Mouse (Mus musculus) heart, embryonic 14.5 days (tissue): ENCODE data around the gene Oscp1. TPM values are rescaled to one million over a fixed set of nuclear protein-coding genes. Genes with fewer than 3 reads are reported as not detected.

Experiments used
- ATAC-seq: fragments of 200-750 bp; cut with Nextera tagmentation; 2 replicates; pipeline ENCODE4 v1.8.0; 2017; ENCODE audit warnings: low read depth, moderate TSS enrichment; ENCODE audit not compliant: insufficient number of reproducible peaks, insufficient read depth, low FRiP score
- H3K27ac ChIP-seq, 2 experiments: fragments of 200-500 bp in 1 of 2; fragments of 300-500 bp in 1 of 2; sonication (generic) in 1 of 2; replicated peaks in 1 of 2; 2 replicates each; pipeline ENCODE4 v1.5.1; 2012 to 2014; ENCODE audit warnings: low read depth in 2 of 2, low read length in 2 of 2, control low read depth in 1 of 2, mild to moderate bottlenecking in 1 of 2, mixed read lengths in 1 of 2; ENCODE audit not compliant: control insufficient read depth in 1 of 2, insufficient read depth in 1 of 2
- H3K27me3 ChIP-seq: fragments of 300-500 bp; sonication (generic); 2 replicates; pipeline ENCODE4 v1.6.1; 2014; ENCODE audit warnings: mild to moderate bottlenecking, low read length, control low read depth; ENCODE audit not compliant: control insufficient read depth, insufficient read depth
- H3K36me3 ChIP-seq: fragments of 300-500 bp; sonication (generic); 2 replicates; pipeline ENCODE4 v1.6.1; 2014; ENCODE audit warnings: mild to moderate bottlenecking, control low read depth, low read length, mixed read lengths; ENCODE audit not compliant: control insufficient read depth, insufficient read depth
- H3K4me1 ChIP-seq, 2 experiments: fragments of 200-500 bp in 1 of 2; fragments of 300-500 bp in 1 of 2; sonication (generic) in 1 of 2; 2 replicates each; pipeline ENCODE4 v1.6.1; 2012 to 2014; ENCODE audit warnings: low read length in 2 of 2, control low read depth in 1 of 2, mixed read lengths in 1 of 2; ENCODE audit not compliant: control insufficient read depth in 2 of 2, insufficient read depth in 2 of 2
- H3K4me2 ChIP-seq: fragments of 300-500 bp; sonication (generic); 2 replicates; pipeline ENCODE4 v1.6.1; 2014; ENCODE audit warnings: mild to moderate bottlenecking, low read length
- H3K4me3 ChIP-seq, 2 experiments: fragments of 200-500 bp in 1 of 2; fragments of 300-500 bp in 1 of 2; sonication (generic) in 1 of 2; 2 replicates each; pipeline ENCODE4 v1.5.1; 2012 to 2014; ENCODE audit warnings: low read length in 2 of 2, mild to moderate bottlenecking in 2 of 2, control low read depth in 1 of 2, low read depth in 1 of 2, moderate library complexity in 1 of 2; ENCODE audit not compliant: control insufficient read depth in 1 of 2, insufficient read depth in 1 of 2
- H3K9ac ChIP-seq: fragments of 300-500 bp; sonication (generic); 2 replicates; pipeline ENCODE4 v1.6.1; 2014; ENCODE audit warnings: mild to moderate bottlenecking, low read length
- H3K9me3 ChIP-seq: fragments of 300-500 bp; sonication (generic); 2 replicates; pipeline ENCODE4 v1.6.1; 2016; ENCODE audit warnings: low read length, control low read depth; ENCODE audit not compliant: control insufficient read depth
- WGBS: fragments of 180-500 bp; shearing (Covaris S2); extraction: QIAGEN DNeasy Blood & Tissue Kit; methylation state at CpG from one replicate; pipeline ENCODE4 v1.1.7; 2014; 5-methylcytosine and 5-hydroxymethylcytosine counted together
- polyA plus RNA-seq: library from polyadenylated mRNA; unstranded; fragments of >200 nt; fragmentation: Nextera tagmentation; extraction: Ambion mirVana; gene quantifications from 2 replicates; pipeline ENCODE4 v1.2.1, GENCODE M21; 2014

The Oscp1 gene
- polyA plus RNA-seq, 1 experiment from 2014 or later, result 6.4 TPM

DNA sequence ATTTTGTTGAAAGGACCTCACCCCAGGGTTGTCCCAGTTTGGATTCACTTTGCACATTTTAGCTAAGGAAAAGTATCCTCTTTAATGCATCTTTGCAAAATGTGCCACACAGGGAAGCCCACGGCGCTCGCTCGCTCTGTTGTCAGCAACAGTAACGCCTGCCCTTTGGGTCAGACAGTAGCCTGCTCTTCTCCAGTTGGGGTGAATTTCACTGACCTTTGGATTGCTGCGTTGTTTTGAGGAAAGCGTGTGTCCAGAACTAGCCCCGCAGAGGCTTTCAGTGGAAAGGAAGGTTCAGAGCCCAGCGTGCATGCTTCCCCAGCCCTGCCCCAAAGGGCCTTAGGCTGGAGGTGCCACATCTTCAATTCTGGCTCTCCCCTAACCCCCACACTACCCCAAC, 57.0 kb downstream of the Oscp1 start:
- ATAC-seq, result no peak
- H3K9ac ChIP-seq, result no peak overlapping the region
- H3K4me2 ChIP-seq, result no peak overlapping the region
- H3K9me3 ChIP-seq, result no peaks in the 10 kb centered on the region
- H3K36me3 ChIP-seq, result peaks cover 16% of the 10 kb centered on the region; the same call in 1 of the 2 replicates
- H3K27me3 ChIP-seq, result no peaks in the 10 kb centered on the region
- H3K4me3 ChIP-seq, result no peak overlapping the region
- H3K4me1 ChIP-seq, result peaks cover 12 to 28% of the 10 kb centered on the region in 2 experiments
- no peak overlapping the region for H3K27ac ChIP-seq
- WGBS, result 92% methylated on average over 9 of the region's 9 CpGs

DNA sequence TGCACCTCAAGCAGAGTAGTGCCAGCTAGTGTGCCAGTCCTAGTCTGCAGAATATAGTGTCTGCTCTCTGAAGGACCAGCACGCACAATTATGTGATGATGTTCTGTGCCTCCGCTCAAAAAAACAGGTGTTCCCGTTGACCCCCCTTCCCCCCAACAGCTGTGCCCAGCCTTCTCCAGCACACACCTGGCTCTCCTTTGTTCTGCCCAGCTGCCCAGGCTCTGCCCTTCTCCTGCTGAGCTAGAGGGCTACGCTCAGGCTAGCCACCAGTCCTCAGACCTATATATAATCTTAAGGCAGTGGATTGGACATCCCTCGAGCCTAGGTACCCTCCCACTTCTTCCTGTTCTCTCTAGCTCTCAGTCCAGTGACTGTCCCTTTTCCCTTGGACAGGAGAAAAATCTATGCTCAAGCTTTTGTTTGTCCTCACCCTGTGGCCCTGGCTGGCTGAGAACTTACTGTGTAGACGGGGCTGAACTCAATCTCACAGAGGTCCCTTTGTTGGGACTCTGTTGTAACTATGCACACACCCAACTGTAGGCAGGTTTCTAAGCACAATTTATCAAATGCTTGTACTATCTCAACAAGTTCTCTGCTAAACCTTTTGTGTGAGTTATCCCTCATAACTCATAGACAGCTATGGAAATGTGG, 57.6 kb downstream of the Oscp1 start:
- 64% methylated on average over 6 of the region's 6 CpGs for WGBS
- Histone ChIP-seq H3K9me3 (no peaks in the 10 kb centered on the region), H3K27me3 (no peaks in the 10 kb centered on the region), H3K4me3 (no peak overlapping the region), H3K36me3 (peaks cover 16% of the 10 kb centered on the region; the same call in 1 of the 2 replicates), H3K9ac (no peak overlapping the region), H3K27ac (no peak overlapping the region), H3K4me2 (no peak overlapping the region), H3K4me1 (peaks cover 6 to 22% of the 10 kb centered on the region in 2 experiments)
- 0 out of 2 replicates have a peak, but pooled peaks have one; percentile 8 for ATAC-seq

DNA sequence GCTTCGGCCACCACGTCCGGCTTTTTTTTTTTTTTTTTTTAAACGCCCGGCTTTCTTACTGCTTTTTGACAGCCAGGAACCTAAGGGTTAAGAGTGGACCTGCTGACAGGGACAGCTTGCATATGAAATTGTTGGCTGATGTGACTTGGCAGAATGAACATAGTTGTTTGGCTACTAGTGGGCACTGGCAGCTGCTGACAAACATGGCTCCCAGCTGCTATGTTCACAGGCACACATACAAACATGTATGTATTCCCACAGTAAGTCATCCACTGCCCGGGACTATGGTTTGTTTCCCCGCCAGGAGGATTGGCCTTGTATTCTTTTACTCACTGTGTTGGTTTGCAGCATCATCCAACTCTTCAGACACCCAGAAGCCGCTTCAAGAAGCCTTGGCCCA, 58.8 kb downstream of the Oscp1 start:
- 84% methylated on average over 8 of the region's 8 CpGs for WGBS
- Histone ChIP-seq H3K27ac (no peak overlapping the region), H3K27me3 (no peaks in the 10 kb centered on the region), H3K36me3 (peaks cover 20% of the 10 kb centered on the region; the same call in 1 of the 2 replicates), H3K9ac (no peak overlapping the region), H3K4me1 (peaks cover 0 to 11% of the 10 kb centered on the region in 2 experiments; a peak in 3 of 4 replicates), H3K4me2 (no peak overlapping the region), H3K9me3 (peaks cover 7% of the 10 kb centered on the region; the same call in 1 of the 2 replicates), H3K4me3 (no peak overlapping the region)
- ATAC-seq, result no peak

DNA sequence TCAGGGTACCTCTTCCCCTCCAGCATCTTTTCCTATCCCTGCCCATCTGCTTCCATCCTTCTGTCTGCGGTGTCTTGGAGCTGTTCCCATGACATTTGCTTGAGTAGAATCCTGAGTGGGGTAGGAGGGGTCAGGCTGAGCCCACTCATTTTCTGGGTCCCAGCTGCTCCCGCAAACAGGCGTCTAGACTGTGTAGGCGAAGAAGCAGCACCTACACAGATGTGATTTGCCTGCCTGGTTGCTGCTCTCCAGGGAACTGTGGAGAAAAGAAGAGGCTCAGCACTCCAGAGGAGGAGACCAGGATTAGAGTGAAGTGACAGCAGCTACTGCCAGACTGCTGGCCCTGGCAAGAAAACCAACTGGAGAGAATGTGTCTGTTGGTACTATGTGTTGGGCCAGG, 60.3 kb downstream of the Oscp1 start:
- 87% methylated on average over 4 of the region's 4 CpGs for WGBS
- H3K9ac ChIP-seq, result no peak overlapping the region
- no peak overlapping the region for H3K4me2 ChIP-seq
- ATAC-seq, result no peak
- no peak overlapping the region for H3K4me3 ChIP-seq
- peaks cover 7% of the 10 kb centered on the region; the same call in 1 of the 2 replicates for H3K9me3 ChIP-seq
- peaks cover 20% of the 10 kb centered on the region for H3K36me3 ChIP-seq
- H3K27me3 ChIP-seq, result no peaks in the 10 kb centered on the region
- no peak overlapping the region for H3K27ac ChIP-seq
- H3K4me1 ChIP-seq, result peaks cover 4 to 15% of the 10 kb centered on the region in 2 experiments; a peak in 3 of 4 replicates

DNA sequence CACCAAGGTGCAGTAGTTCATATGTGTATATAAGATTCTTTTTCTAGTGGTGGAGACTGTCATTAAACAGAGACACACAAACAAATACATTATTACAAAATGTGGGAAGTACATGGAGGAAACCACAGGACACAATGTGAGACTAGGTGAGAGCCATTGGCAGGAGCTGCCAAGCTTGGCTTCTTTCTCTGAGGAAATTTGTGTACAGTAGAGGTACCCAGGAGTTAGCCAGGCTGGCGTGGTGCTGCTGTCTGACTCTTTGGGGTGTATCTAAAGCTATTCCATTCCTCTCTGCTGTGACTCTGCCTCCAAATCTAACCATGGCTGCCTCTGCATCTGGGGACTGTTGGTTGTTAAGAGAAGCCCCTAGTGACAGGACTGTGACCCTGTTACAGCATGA, 60.7 kb downstream of the Oscp1 start:
- no peaks in the 10 kb centered on the region for H3K27me3 ChIP-seq
- no peak for ATAC-seq
- H3K27ac ChIP-seq, result no peak overlapping the region
- WGBS, result 88% methylated on average over 1 of the region's 1 CpGs
- H3K9ac ChIP-seq, result no peak overlapping the region
- H3K36me3 ChIP-seq, result peaks cover 24% of the 10 kb centered on the region
- H3K9me3 ChIP-seq, result peaks cover 7% of the 10 kb centered on the region; the same call in 1 of the 2 replicates
- no peak overlapping the region for H3K4me2 ChIP-seq
- H3K4me3 ChIP-seq, result no peak overlapping the region
- peaks cover 4 to 12% of the 10 kb centered on the region in 2 experiments; a peak in 3 of 4 replicates for H3K4me1 ChIP-seq

DNA sequence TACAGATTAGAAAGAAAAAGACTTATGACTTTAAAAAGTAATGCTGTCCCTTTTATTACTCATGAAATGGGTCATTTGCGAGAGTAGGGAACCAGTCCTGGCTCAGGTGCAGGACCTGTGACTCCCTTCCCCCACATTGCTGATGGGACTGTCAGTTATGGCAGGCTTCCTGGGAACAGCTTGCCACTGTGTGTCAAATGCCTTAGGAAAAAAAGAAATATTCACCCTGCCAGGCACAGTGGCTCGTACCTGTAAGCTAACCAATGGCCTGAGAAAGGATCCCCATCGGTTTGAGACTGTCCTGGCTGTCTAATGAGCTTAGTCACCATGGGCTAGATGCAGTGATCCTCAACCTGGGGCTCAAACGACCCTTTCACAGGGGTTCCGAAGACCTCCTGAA, 61.7 kb downstream of the Oscp1 start:
- ATAC-seq, result no peak
- peaks cover 4 to 12% of the 10 kb centered on the region in 2 experiments; a peak in 3 of 4 replicates for H3K4me1 ChIP-seq
- H3K4me2 ChIP-seq, result no peak overlapping the region
- no peaks in the 10 kb centered on the region for H3K27me3 ChIP-seq
- H3K36me3 ChIP-seq, result peaks cover 34% of the 10 kb centered on the region
- no peak overlapping the region for H3K9ac ChIP-seq
- WGBS, result 88% methylated on average over 5 of the region's 5 CpGs
- H3K4me3 ChIP-seq, result no peak overlapping the region
- H3K9me3 ChIP-seq, result peaks cover 7% of the 10 kb centered on the region; the same call in 1 of the 2 replicates
- H3K27ac ChIP-seq, result no peak overlapping the region

DNA sequence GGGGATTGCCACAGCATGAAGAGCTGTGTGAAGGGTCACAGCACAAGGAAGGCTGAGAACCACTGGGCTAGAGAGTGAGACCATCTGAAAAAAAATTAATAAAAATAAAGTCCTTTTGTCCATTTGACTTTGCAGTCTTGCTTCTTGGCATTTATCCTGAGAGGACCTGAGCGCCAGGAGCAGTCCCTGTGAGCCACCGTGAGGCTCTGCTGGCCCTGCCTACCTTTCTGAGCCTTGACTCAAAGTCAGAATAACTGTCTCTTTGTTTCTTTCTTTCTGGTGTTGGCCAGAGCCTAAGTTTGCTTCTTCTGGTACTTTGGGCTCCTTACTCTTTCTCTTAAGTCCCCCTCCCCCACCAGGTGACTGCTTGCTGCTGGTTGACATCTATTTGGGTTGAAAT, 62.1 kb downstream of the Oscp1 start:
- Histone ChIP-seq H3K4me3 (no peak overlapping the region), H3K4me1 (peaks cover 4 to 12% of the 10 kb centered on the region in 2 experiments; a peak in 3 of 4 replicates), H3K36me3 (peaks cover 39% of the 10 kb centered on the region), H3K27me3 (no peaks in the 10 kb centered on the region), H3K4me2 (no peak overlapping the region), H3K9ac (no peak overlapping the region), H3K9me3 (peaks cover 7% of the 10 kb centered on the region; the same call in 1 of the 2 replicates), H3K27ac (no peak overlapping the region)
- ATAC-seq, result no peak
- 91% methylated on average over 2 of the region's 2 CpGs for WGBS
